Mouse (Mus musculus) cortical plate, adult 2 months (tissue): Measurements from ENCODE around the gene Lsm14b. TPM values are rescaled to one million over a fixed set of nuclear protein-coding genes. Genes with fewer than 3 reads are reported as not detected.

Experiments
- H3K27ac ChIP-seq: fragments of 200-500 bp; 2 replicates; pipeline ENCODE4 v1.5.1; 2012; ENCODE audit warnings: low read length, control low read depth, inconsistent platforms; ENCODE audit not compliant: insufficient read depth
- H3K4me1 ChIP-seq: fragments of 200-500 bp; 2 replicates; pipeline ENCODE4 v1.6.1; 2011; ENCODE audit warnings: low read length; ENCODE audit not compliant: control insufficient read depth, insufficient read depth
- H3K4me3 ChIP-seq: fragments of 200-500 bp; 2 replicates; pipeline ENCODE4 v1.5.1; 2011; ENCODE audit warnings: mild to moderate bottlenecking, low read length, control low read depth; ENCODE audit not compliant: insufficient read depth
- CTCF ChIP-seq: fragments of 200-500 bp; IDR thresholded peaks from 2 replicates; pipeline ENCODE4 v1.5.1; 2011; ENCODE audit warnings: mild to moderate bottlenecking, control low read depth, low read length; ENCODE audit not compliant: insufficient read depth; ENCODE audit errors: extremely low read depth
- POLR2A ChIP-seq: fragments of 200-500 bp; IDR thresholded peaks from 2 replicates; pipeline ENCODE4 v1.6.1; 2011; ENCODE audit warnings: mild to moderate bottlenecking, low read length, control low read depth; ENCODE audit not compliant: insufficient read depth; ENCODE audit errors: extremely low read depth
- polyA plus RNA-seq: library from polyadenylated mRNA; depleted of rRNA; stranded (reverse); fragments of >200 nt; gene quantifications from 2 replicates; pipeline ENCODE4 v1.2.3, GENCODE M21; 2012

Lsm14b gene
- polyA plus RNA-seq, 1 experiment: 78.0 TPM

DNA sequence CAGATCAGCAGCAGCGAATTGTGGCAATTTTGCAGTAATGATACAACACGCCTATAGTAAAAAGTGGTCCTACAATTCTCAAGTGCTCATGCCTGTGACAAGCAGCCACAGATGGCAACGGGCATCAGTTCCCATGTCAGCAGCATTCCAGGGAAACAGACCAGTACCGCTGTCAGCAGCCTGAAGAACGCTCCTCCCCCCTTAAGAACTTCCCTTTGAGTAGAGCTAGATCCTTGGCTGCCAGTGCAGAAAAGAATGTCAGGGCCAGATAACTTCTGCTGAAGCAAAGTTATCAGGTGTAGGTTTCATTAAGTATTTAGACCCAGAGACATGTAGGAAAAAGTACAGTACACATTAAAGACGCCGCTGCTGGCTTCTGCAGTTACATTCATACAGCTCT is 40.0 kb upstream of the Lsm14b start:
- TF ChIP-seq CTCF: no peak
- no peak for TF ChIP-seq POLR2A

DNA sequence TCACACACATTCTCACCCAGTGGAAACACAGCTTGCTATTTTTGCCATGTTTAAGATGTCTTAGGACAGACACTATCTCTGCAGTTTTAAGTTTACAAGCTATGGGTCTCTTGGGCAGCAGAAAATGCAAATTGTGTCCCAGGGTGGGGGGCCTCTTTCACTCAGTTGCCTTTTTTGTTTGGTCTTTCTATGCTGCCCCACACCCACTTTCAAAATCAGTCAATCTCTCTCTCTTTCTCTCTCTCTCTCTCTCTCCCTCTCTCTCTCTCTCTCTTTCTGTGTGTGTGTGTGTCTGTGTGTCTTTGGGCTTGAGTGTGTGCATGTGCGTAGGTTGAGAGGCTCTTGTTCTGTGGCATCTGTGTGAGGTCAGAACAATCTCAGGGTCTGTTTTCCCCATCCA is 39.1 kb upstream of the Lsm14b start:
- no peak overlapping the region for H3K27ac ChIP-seq
- TF ChIP-seq POLR2A (no peak), CTCF (no peak)
- H3K4me1 ChIP-seq: no peaks in the 10 kb centered on the region
- no peak overlapping the region for H3K4me3 ChIP-seq

More for the DNA sequence above, 40.0 kb upstream of the Lsm14b start:
- no peaks in the 10 kb centered on the region for H3K4me1 ChIP-seq
- H3K4me3 ChIP-seq: no peak overlapping the region
- H3K27ac ChIP-seq: no peak overlapping the region

DNA sequence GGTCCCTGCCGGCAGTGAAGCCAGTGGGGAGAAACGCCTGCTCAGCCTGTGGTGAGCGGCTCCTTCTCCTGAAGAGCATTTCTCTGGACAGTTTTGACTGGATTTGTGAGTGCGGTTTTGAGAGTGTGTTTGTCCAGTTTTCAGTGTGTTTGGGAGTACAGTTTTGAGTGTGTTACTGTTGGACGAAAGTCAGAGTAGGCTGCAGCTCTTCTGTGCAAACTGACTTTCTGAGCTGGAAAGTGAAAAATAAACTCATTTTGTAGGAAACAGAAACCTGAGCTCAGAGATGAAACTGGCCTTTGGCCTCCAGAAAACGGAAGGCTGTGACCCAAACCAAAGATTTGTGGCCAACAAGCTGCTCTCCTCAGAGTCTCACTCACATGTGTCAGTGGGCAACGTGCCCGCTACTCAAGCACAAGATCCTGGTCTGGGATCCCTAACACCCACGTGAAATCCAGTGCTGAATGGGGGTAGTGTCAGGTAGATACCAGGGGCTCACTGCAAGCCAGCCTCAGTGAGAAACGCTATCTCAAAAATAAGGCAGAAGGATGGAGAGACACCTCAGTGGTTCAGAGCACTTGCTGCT is 38.3 kb upstream of the Lsm14b start:
- TF ChIP-seq CTCF (no peak), POLR2A (no peak)

DNA sequence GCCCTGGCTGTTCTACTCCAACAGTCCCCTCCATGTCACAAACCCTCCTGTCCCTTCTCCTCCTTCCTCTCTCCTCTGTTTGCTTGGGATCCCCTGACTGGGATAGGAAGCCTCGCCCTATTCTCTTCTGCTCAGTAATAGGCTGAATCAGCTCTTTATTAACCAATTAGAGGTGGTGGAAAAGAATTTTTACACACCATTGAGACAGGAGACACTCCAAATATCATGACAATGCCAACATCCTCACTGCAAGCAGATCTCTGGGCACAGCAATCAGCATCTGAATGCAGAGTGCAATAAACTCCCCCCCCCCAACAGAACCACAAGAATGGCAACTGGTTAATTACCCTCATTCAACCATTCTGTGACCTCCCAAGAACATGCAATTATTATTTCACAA is 35.7 kb upstream of the Lsm14b start:
- Histone ChIP-seq H3K4me1 (no peaks in the 10 kb centered on the region), H3K27ac (no peak overlapping the region), H3K4me3 (no peak overlapping the region)
- TF ChIP-seq CTCF (no peak), POLR2A (no peak)

More for the DNA sequence above, 38.3 kb upstream of the Lsm14b start:
- H3K27ac ChIP-seq: no peak overlapping the region
- no peaks in the 10 kb centered on the region for H3K4me1 ChIP-seq
- no peak overlapping the region for H3K4me3 ChIP-seq

DNA sequence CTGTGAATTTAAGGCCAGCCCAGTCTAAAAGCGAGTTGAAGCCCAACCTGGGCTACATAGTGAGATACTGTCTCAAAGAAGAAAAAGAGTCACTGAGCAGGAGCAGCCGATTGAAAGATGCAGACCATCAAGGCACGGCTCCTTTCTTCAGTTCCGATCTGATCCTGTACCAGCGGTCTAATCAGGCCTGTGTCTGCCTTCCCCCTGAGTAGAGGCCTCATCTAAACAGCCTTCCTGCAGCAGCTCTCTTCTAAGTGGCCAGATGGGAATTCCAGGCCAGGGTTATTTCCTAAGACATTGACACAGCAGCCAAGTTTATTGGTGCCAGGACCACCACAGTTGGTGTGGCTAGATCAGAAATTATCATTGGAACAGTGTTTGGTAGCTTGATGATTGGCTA is 31.7 kb upstream of the Lsm14b start:
- no peak overlapping the region for H3K27ac ChIP-seq
- H3K4me1 ChIP-seq: no peaks in the 10 kb centered on the region
- no peak for TF ChIP-seq POLR2A
- no peak for TF ChIP-seq CTCF
- no peak overlapping the region for H3K4me3 ChIP-seq

DNA sequence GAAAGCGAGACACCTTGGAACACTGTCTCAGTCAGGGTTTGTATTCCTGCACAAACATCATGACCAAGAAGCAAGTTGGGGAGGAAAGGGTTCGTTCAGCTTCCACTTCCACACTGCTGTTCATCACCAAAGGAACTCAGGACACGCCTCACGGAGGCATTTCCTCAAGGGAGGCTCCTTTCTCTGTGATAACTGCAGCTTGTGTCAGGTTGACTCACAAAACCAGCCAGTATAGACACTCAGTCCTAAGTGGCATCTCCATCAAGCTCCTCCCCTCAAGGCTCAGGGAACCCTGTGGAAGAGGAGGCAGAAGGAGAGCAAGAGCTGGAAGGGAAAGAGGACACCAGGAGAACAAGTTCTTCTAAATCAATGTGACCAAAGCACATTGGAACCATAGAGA is 26.4 kb upstream of the Lsm14b start:
- no peak for TF ChIP-seq CTCF
- no peak for TF ChIP-seq POLR2A
- no peak overlapping the region for H3K27ac ChIP-seq
- no peaks in the 10 kb centered on the region for H3K4me1 ChIP-seq
- no peak overlapping the region for H3K4me3 ChIP-seq

DNA sequence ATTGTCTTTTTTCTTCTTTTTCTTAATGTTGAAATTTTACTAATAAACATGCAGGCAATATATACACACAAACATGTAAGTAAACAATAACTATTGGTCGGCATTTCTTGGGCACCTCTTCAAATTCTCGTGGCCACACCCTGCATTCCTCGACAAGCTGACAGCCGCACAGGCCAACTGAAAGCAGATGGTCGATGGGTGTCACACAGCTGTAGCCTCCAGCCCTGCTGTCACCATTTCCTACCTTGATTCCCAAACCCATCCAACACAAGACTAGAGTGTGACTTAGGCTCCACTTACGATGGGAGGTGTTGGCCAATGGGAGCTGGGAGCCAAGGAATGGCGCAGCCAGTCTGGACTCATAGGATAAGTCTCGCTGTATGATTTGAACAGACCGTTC is 23.2 kb upstream of the Lsm14b start:
- no peak overlapping the region for H3K4me3 ChIP-seq
- no peak overlapping the region for H3K27ac ChIP-seq
- no peaks in the 10 kb centered on the region for H3K4me1 ChIP-seq
- TF ChIP-seq POLR2A: no peak
- no peak for TF ChIP-seq CTCF

DNA sequence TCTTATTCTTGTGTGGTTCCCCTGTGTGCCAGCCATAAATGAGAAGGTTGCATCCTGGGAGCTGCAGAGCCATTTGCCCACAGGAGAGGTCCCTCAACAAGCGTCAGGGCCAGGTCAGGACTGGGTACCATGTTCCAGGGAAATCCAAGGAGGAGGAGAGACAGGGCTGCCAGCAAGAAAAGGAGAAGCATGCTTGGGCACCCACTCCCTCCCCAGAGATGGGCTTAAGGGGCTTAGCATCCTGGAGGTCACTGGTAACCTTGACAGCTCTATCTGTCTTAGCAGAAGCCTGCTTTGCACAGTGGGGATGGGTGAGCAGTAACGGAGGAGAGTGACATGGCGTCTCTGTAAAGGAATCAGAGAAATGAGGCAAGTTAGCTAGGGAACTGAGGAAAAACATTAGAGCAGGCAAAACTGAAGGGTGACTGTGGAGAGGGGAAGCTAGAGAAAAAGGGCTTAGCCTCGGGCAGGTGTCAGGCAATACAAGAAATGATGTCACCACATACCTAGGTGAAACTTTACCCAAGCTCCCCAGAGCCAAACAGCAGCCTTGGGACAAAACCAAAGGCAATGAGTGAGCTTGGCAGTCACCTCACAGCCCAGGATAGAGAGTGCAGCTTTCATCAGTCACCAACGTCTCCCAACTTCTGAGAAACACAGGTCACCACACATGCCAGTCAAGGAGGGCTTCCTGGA is 19.0 kb upstream of the Lsm14b start:
- no peak overlapping the region for H3K4me3 ChIP-seq
- no peaks in the 10 kb centered on the region for H3K4me1 ChIP-seq
- H3K27ac ChIP-seq: no peak overlapping the region
- no peak for TF ChIP-seq POLR2A
- TF ChIP-seq CTCF: no peak

DNA sequence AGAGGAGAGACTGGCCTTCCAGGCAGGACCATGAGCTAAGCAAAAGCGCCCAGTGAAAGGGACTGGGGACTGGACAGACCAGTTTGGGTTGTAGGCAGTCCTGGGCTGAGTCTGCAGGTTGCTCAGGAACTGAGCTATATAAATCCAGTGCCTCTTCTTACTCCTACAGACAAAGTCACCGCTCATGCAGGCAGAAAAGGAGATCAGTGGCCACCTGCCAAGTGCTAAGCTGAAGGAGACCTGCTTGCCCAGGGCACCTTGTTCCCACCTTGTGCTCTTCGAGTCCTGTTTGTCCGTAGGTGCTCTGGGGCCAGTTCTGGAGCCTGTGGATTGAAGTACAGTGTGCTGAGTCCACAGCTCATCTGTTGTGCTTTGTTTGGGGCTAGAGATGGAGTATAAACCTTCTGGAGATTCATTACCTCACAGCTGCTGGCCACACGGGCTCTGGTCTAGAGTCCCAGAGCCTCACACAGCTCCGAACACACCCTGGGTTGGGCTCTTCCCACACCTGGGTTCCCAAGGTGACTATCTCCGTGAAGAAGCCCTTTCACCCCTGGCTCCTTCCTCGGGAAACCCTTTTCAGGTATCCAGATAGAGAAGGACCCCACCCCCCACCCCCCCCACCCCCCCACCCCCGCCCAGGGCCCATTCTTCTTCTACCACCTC is 18.3 kb upstream of the Lsm14b start:
- Histone ChIP-seq H3K27ac (no peak overlapping the region), H3K4me1 (no peaks in the 10 kb centered on the region), H3K4me3 (no peak overlapping the region)
- TF ChIP-seq CTCF: no peak
- TF ChIP-seq POLR2A: no peak

DNA sequence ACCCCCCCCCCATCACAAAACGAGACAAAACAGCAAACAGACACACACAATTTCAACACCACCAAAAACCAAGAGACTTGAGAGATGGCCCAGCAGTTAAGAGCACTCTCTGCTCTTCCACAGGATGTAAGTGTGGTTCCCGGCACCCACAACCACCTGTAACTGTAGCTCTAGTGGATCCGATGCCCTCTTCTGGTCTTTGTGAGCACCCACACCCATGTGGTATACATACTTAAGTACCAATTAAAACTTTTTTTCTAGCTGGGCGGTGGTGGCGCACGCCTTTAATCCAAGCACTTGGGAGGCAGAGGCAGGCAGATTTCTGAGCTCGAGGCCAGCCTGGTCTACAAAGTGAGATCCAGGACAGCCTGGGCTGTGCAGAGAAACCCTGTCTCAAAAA is 14.1 kb upstream of the Lsm14b start:
- H3K27ac ChIP-seq: no peak overlapping the region
- no peaks in the 10 kb centered on the region for H3K4me1 ChIP-seq
- no peak for TF ChIP-seq POLR2A
- no peak for TF ChIP-seq CTCF
- H3K4me3 ChIP-seq: no peak overlapping the region
